Mouse (Mus musculus): Measurements from ENCODE around the gene Atp13a3.
"Not testable (repeated sequence)": the region's sequence is repeated elsewhere in the genome, so short reads cannot be mapped to it uniquely, and the experiment has no call there.

Gene Atp13a3

GRCm38 (mm10) chr16:30412680-30413079 is 6.9 kb upstream of the Atp13a3 start:
- DNase-seq (ENCODE audit: low spot score): no peak

- DNase-seq (ENCODE audit: low spot score): no peak
Measured at GRCm38 (mm10) chr16:30410914-30411313, 5.1 kb upstream of the Atp13a3 start.

DNA sequence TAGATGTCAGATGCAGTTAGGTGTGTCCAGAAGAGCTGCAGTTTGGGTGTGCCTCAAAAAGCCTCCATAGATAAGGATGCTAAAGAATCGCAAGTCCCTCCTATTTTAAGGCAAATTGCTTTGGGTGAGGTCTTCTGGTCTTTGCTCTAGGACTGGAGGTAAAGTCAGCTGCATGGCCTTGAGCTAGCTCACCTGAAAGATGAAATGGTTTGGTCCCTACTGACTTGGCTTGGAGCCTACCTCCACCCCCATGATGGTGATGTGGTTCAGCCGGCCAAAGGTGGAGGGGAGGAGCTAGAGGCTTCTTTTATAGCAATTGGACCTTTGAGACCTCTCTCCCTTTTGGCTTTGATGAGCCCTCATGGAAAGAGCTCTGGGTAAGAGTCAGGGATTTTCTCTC is 1.7 kb upstream of the Atp13a3 start:
- DNase-seq (ENCODE audit: low spot score): no peak

GRCm38 (mm10) chr16:30403528-30403927 is 2.2 kb downstream of the Atp13a3 start:
- no peak for DNase-seq (ENCODE audit: low spot score)

- DNase-seq (ENCODE audit: low spot score): no peak
Measured at GRCm38 (mm10) chr16:30397127-30398057, 8.4 kb downstream of the Atp13a3 start.

DNA sequence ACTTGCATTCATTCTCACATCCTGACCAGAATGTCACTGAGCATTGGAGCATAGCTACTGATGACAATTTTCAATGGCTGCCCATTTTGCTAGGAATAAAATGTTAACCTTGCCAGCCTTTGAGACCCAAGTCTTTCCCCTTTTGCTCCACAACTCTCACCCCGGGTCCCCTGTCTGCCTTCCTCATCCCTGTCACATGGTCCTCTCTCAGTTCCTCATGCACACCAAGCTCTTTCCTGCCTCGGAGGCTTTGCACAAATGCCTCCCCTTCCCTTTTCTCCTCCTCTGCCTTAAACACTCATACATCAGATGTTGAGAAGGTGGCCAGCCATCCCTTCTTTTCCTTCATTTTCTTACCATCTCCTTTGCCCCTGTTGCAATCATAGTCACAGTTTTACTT is 10.6 kb downstream of the Atp13a3 start:
- no peak for DNase-seq (ENCODE audit: low spot score)

DNA sequence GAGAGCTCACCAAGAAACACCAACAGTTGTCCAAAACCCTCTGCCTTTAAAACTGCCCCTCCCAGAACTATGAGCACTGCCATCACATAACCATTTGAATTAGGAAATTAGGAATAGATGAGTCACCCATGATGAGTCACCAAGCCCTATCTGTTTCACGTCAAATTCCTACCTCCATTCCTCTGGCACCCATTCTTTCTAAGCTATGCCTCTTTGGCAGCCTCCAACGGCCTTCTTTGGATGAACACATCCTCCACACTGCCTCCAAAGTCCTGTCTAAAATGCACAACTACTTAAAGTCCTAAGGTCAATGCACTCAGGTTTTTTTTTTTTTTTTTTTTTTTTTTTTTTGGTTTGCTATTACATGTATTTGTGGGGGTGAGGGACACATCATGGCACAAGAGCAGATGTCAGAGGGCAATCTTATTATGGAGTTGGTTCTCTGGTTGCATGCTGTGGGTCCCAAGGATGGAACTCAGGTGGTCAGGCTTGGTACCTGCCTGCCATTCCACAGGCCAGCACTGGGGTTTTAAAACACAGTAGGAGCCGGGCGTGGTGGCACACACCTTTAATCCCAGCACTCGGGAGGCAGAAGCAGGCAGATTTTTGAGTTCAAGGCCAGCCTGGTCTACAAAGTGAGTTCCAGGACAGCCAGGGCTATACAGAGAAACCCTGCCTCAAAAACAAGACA is 15.0 kb downstream of the Atp13a3 start:
- DNase-seq (ENCODE audit: low spot score): peak; percentile 28

DNA sequence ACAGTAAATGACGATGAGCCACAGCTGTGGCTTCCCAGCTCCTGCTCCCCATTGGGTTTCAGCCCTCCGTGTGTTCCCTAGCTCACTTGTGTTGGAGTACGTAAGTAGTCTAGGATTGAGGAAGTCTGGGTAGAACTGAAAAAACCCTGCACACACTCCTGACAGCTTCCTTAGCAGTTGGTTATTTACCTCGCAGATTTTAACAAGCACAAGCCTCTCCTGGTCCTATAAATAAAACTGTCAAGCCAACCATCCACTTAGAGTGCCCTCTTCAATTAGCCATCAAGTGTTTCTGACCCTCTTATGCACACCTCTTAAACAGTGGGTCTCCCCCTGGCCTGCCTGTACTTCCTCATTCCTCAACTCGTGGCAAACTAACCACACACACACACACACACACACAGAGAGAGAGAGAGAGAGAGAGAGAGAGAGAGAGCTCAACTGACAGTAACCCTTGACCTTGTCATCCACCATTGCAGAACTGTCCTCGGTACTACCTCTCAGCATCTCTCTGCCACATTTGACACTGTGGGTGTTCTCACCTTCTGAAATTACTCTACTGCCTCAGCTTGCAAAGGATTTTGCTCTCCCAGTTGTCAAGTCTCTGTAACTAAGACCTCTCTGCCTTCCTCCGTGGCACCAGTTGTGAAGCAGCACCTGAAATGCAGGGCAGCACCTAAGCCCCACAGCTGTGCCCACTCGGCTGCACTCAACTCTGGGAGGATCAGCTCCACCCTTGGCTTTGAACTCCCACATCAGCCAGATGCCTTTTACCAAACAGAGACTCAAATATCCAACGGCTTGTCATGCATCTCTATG is 15.7 kb downstream of the Atp13a3 start:
- DNase-seq (ENCODE audit: low spot score): no peak

DNA sequence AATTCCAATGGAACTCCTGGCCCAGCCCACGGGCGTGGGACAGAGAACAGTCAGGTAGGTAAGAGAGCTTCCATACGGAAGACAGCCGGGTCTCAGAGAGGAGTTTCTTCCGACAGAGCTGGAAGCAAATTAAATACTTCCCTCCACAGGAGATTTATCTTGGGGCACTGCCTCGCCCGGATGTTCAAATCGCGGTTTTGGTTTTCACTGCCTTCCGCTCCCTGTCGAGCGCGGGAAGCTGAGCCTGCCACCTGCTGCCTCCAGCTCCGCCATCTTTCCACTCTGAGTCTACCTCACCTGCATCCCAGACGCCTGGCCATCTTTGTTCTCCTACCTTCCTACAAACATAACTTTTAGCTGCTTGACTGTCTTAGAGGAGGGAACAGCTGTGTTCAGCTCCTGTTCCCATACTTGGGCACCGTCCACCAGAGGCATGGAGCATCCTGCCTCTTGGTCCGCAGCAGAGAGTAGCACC is 16.5 kb downstream of the Atp13a3 start:
- DNase-seq (ENCODE audit: low spot score): peak; percentile 22

- DNase-seq (ENCODE audit: low spot score): peak; percentile 88
Measured at GRCm38 (mm10) chr16:30388522-30389209, 17.1 kb downstream of the Atp13a3 start.

DNA sequence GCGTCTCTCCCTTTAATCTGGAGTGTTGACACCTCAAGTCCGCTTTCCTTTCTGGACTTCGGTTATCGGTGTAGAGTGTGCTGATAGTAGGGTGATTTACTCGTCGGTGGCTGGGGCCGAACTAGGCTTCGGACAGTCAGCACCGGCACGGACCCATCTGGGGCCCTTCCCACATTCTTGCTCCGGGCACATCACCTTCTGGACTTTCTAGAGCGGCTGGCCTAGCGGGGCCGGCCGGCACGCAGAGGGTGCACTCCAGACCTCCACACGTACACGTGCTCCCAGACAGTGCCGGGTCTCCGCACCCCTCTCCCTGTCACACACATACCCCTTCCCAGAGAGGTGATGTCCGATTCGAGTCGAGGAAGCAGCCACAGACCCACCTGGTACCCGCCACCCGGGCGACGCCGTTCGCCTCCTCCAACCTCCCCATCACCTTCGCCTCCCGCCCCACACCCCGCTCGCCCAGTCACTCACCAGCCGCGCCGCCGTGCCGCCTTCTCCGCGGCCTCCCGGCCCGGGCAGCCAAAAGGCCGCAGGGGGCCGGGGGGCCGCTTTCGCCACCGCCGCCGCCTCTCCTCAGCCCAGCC is 17.8 kb downstream of the Atp13a3 start:
- DNase-seq (ENCODE audit: low spot score): peak; percentile 30

- no peak for DNase-seq (ENCODE audit: low spot score)
Measured at GRCm38 (mm10) chr16:30386911-30387439, 18.8 kb downstream of the Atp13a3 start.

- no peak for DNase-seq (ENCODE audit: low spot score)
Measured at GRCm38 (mm10) chr16:30385531-30385930, 20.2 kb downstream of the Atp13a3 start.

DNA sequence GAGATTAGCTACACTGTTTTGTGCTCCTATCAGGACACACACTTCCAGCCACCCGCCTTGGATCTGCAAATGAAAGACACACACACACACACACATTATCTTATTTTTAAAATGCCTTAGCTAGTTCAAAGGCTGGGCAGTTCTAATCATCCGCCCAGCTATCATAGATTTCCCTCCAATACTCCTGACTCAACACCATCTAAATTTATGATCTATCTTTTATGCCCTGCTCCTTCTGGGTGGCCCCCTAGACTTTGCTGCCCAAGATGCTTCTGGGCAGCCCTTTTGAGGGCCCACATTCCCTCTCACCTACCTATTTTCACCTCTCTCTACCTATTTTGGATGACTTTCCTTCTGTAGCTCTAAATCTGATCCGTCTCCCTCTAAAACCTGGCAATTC is 29.5 kb downstream of the Atp13a3 start:
- no peak for DNase-seq (ENCODE audit: low spot score)

GRCm38 (mm10) chr16:30374927-30375326 is 30.8 kb downstream of the Atp13a3 start:
- no peak for DNase-seq (ENCODE audit: low spot score)

GRCm38 (mm10) chr16:30374266-30374665 is 31.5 kb downstream of the Atp13a3 start:
- DNase-seq (ENCODE audit: low spot score): peak; percentile 69

DNA sequence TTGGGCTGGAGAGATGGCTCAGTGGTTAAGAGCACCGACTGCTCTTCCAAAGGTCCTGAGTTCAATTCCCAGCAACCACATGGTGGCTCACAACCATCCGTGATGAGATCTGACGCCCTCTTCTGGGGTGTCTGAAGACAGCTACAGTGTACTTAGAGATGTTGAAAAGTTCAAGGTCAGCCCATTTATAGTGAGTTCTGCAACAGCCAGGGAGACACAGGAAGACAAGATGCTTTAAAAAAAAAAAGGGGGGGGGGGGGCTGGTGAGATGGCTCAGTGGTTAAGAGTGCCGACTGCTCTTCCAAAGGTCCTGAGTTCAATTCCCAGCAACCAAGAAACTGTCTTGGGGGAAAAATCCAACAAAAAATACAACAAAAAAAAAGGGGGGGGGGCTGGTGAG is 32.5 kb downstream of the Atp13a3 start:
- DNase-seq (ENCODE audit: low spot score): not testable (repeated sequence)

DNA sequence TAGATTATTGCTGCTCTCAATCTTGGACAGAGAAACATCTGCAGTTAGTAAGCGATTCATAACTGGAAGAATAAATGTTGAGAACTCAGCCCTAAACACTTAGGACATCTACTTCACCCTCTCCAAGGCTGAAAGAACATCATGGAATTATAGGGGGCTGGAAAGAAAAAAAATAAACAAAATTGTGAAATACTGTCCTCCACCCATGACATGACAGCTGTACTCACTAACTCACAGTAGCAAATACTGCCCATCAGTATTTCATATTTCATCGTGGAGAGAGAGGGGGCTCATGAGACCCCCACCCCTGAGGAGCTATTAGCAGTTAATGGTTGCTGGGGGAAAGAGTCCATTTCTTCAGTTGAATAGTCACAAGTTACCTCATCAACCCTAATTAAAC is 38.4 kb downstream of the Atp13a3 start:
- no peak for DNase-seq (ENCODE audit: low spot score)

DNA sequence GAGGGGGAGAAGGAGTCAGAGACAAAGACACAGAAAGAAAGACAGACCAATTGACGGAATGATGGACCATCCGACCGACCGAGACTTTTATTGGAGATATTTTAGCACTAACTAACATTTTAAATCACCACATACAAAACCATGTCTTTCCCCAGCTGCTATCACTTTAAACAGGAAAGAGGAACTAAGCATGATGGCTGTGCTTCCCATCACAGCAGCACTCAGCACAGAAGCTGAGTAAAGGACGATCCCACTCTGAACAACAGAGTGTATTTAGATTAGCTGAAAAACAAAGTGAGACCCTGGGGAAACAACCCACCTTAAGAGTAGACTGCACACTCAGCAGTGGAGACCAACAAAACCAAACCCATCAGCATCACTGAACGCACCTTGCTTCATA is 41.2 kb downstream of the Atp13a3 start:
- no peak for DNase-seq (ENCODE audit: low spot score)

DNA sequence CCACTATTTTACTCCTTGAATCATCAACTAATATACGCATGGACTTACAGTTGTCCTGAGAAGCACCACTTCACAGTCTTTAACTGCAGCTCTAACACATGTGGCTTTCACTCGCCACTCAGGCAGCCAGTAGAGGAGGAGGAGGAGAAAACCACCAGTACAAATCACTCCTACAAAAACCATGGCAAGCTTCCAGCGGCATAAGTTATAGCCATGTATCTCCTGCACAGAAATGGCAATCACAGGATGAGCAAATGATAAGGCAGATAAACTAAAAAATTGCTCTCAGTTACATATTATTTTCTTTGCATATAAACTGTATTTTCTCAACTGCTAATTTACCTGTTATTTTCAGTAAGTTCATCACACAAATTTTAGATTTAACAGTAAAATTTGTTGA is 43.2 kb downstream of the Atp13a3 start:
- no peak for DNase-seq (ENCODE audit: low spot score)

GRCm38 (mm10) chr16:30353489-30353888 is 52.3 kb downstream of the Atp13a3 start:
- DNase-seq (ENCODE audit: low spot score): not testable (repeated sequence)
